16 mouse cellular contexts compared by ENCODE assay signal in genomic region chr2:34984885-34985284, GRCm38 (mm10).
"Had no signal": no experiment of that assay in that cellular context is flagged by ENCODE, and none has a peak within 500 bp of the region (broad histone marks: within the 10 kb centered on the region; RNA-seq: fewer than 3 reads in every experiment).

No protein-coding gene starts in this region.

- H3K4me3 ChIP-seq: neural tube, embryonic 13.5 days; neural tube, embryonic 15.5 days; stomach, embryonic 15.5 days had no signal

- H3K36me3 ChIP-seq: neural tube, embryonic 13.5 days; neural tube, embryonic 15.5 days; stomach, embryonic 15.5 days had no signal

- H3K9me3 ChIP-seq: neural tube, embryonic 13.5 days; neural tube, embryonic 15.5 days; stomach, embryonic 15.5 days had no signal

- H3K9ac ChIP-seq: neural tube, embryonic 13.5 days; neural tube, embryonic 15.5 days; stomach, embryonic 15.5 days had no signal

- H3K27me3 ChIP-seq: neural tube, embryonic 13.5 days; neural tube, embryonic 15.5 days; stomach, embryonic 15.5 days had no signal

- DNase-seq: retina, postnatal 1 day; right cerebral cortex, adult 18-20 months; right cerebral cortex, postnatal 14 days; right cerebral cortex, postnatal 25 days; right cerebral cortex, postnatal 4 days; spleen, adult 18-20 months; thymus, adult 18-20 months; thymus, adult 2 months; thymus, postnatal 14 days; thymus, postnatal 25 days; thymus, postnatal 36 days; thymus, postnatal 4 days had no signal

- H3K4me2 ChIP-seq: neural tube, embryonic 13.5 days; neural tube, embryonic 15.5 days; stomach, embryonic 15.5 days had no signal

- H3K27ac ChIP-seq: neural tube, embryonic 13.5 days; neural tube, embryonic 15.5 days; stomach, embryonic 15.5 days; stomach, postnatal 0 days had no signal
